Mouse (Mus musculus): ENCODE measurements around the gene Doc2g. TPM values are rescaled to one million over a fixed set of nuclear protein-coding genes. Genes with fewer than 3 reads are reported as not detected.

Gene Doc2g
- polyA plus RNA-seq, 1 experiment from 2014 or later, result 85.2 TPM

- no peaks in the 10 kb centered on the region for H3K27me3 ChIP-seq (ENCODE audit: control insufficient read depth, insufficient read depth, low read length)
- H3K9me3 ChIP-seq (ENCODE audit: control insufficient read depth, low read length), result no peaks in the 10 kb centered on the region
- peaks cover 2 to 7% of the 10 kb centered on the region in 2 experiments for H3K4me1 ChIP-seq (ENCODE audit: control insufficient read depth in 2 of 2, insufficient read depth in 2 of 2, low read length in 2 of 2)
- no peak overlapping the region for H3K9ac ChIP-seq (ENCODE audit: low read length)
- 62% methylated on average over 10 of the region's 10 CpGs for WGBS
- H3K36me3 ChIP-seq (ENCODE audit: control insufficient read depth, insufficient read depth, low read length), result no peaks in the 10 kb centered on the region
- no peak overlapping the region for H3K4me2 ChIP-seq (ENCODE audit: low read length)
- no peak for ATAC-seq (ENCODE audit: insufficient number of reproducible peaks, insufficient read depth, low FRiP score, low read depth)
- H3K27ac ChIP-seq (replicated peaks in 1 of 2; ENCODE audit: control insufficient read depth in 1 of 2, insufficient read depth in 1 of 2, low read depth in 2 of 2, low read length in 2 of 2), result no peak overlapping the region
- H3K4me3 ChIP-seq (ENCODE audit: control insufficient read depth in 1 of 2, insufficient read depth in 1 of 2, low read depth in 1 of 2, low read length in 2 of 2), result no peak overlapping the region
These were observed 14.9 kb downstream of the Doc2g start for GRCm38 (mm10) chr19:4017921-4018587.

GRCm38 (mm10) chr19:4018743-4019583 lies 15.8 kb downstream of the Doc2g start:
- peak; percentile 60 for ATAC-seq (ENCODE audit: insufficient number of reproducible peaks, insufficient read depth, low FRiP score, low read depth)
- Histone ChIP-seq H3K4me2 (ENCODE audit: low read length) (no peak overlapping the region), H3K27ac (replicated peaks in 1 of 2; ENCODE audit: control insufficient read depth in 1 of 2, insufficient read depth in 1 of 2, low read depth in 2 of 2, low read length in 2 of 2) (no peak overlapping the region), H3K4me3 (ENCODE audit: control insufficient read depth in 1 of 2, insufficient read depth in 1 of 2, low read depth in 1 of 2, low read length in 2 of 2) (no peak overlapping the region), H3K36me3 (ENCODE audit: control insufficient read depth, insufficient read depth, low read length) (no peaks in the 10 kb centered on the region), H3K9ac (ENCODE audit: low read length) (no peak overlapping the region), H3K27me3 (ENCODE audit: control insufficient read depth, insufficient read depth, low read length) (no peaks in the 10 kb centered on the region), H3K4me1 (ENCODE audit: control insufficient read depth in 2 of 2, insufficient read depth in 2 of 2, low read length in 2 of 2) (peaks cover 2 to 4% of the 10 kb centered on the region in 2 experiments; a peak in 1 of 4 replicates), H3K9me3 (ENCODE audit: control insufficient read depth, low read length) (no peaks in the 10 kb centered on the region)
- 34% methylated on average over 18 of the region's 18 CpGs for WGBS

GRCm38 (mm10) chr19:4023185-4023584 lies 20.1 kb downstream of the Doc2g start:
- Histone ChIP-seq H3K9me3 (ENCODE audit: control insufficient read depth, low read length) (peaks cover 4% of the 10 kb centered on the region), H3K4me3 (ENCODE audit: control insufficient read depth in 1 of 2, insufficient read depth in 1 of 2, low read depth in 1 of 2, low read length in 2 of 2) (no peak overlapping the region), H3K27ac (replicated peaks in 1 of 2; ENCODE audit: control insufficient read depth in 1 of 2, insufficient read depth in 1 of 2, low read depth in 2 of 2, low read length in 2 of 2) (no peak overlapping the region), H3K9ac (ENCODE audit: low read length) (no peak overlapping the region), H3K4me1 (ENCODE audit: control insufficient read depth in 2 of 2, insufficient read depth in 2 of 2, low read length in 2 of 2) (peaks cover 2 to 4% of the 10 kb centered on the region in 2 experiments; a peak in 1 of 4 replicates), H3K27me3 (ENCODE audit: control insufficient read depth, insufficient read depth, low read length) (no peaks in the 10 kb centered on the region), H3K4me2 (ENCODE audit: low read length) (no peak overlapping the region), H3K36me3 (ENCODE audit: control insufficient read depth, insufficient read depth, low read length) (no peaks in the 10 kb centered on the region)
- no peak for ATAC-seq (ENCODE audit: insufficient number of reproducible peaks, insufficient read depth, low FRiP score, low read depth)
- 49% methylated on average over 7 of the region's 7 CpGs for whole genome bisulfite sequencing

GRCm38 (mm10) chr19:4027576-4027975 lies 24.5 kb downstream of the Doc2g start:
- ATAC-seq (ENCODE audit: insufficient number of reproducible peaks, insufficient read depth, low FRiP score, low read depth), result no peak

GRCm38 (mm10) chr19:4032668-4033067 lies 29.6 kb downstream of the Doc2g start:
- Histone ChIP-seq H3K9ac (ENCODE audit: low read length) (no peak overlapping the region), H3K9me3 (ENCODE audit: control insufficient read depth, low read length) (no peaks in the 10 kb centered on the region), H3K4me1 (ENCODE audit: control insufficient read depth in 2 of 2, insufficient read depth in 2 of 2, low read length in 2 of 2) (peaks cover 0 to 3% of the 10 kb centered on the region in 2 experiments; a peak in 1 of 4 replicates), H3K4me3 (ENCODE audit: control insufficient read depth in 1 of 2, insufficient read depth in 1 of 2, low read depth in 1 of 2, low read length in 2 of 2) (no peak overlapping the region), H3K36me3 (ENCODE audit: control insufficient read depth, insufficient read depth, low read length) (peaks cover 5% of the 10 kb centered on the region; the same call in 1 of the 2 replicates), H3K27me3 (ENCODE audit: control insufficient read depth, insufficient read depth, low read length) (no peaks in the 10 kb centered on the region), H3K4me2 (ENCODE audit: low read length) (no peak overlapping the region), H3K27ac (replicated peaks in 1 of 2; ENCODE audit: control insufficient read depth in 1 of 2, insufficient read depth in 1 of 2, low read depth in 2 of 2, low read length in 2 of 2) (no peak overlapping the region)
- 41% methylated on average over 7 of the region's 7 CpGs for WGBS
- no peak for ATAC-seq (ENCODE audit: insufficient number of reproducible peaks, insufficient read depth, low FRiP score, low read depth)

More at GRCm38 (mm10) chr19:4027576-4027975, 24.5 kb downstream of the Doc2g start:
- Histone ChIP-seq H3K27me3 (ENCODE audit: control insufficient read depth, insufficient read depth, low read length) (no peaks in the 10 kb centered on the region), H3K36me3 (ENCODE audit: control insufficient read depth, insufficient read depth, low read length) (no peaks in the 10 kb centered on the region), H3K4me1 (ENCODE audit: control insufficient read depth in 2 of 2, insufficient read depth in 2 of 2, low read length in 2 of 2) (no peaks in the 10 kb centered on the region), H3K9ac (ENCODE audit: low read length) (no peak overlapping the region), H3K9me3 (ENCODE audit: control insufficient read depth, low read length) (peaks cover 4% of the 10 kb centered on the region), H3K4me2 (ENCODE audit: low read length) (no peak overlapping the region), H3K4me3 (ENCODE audit: control insufficient read depth in 1 of 2, insufficient read depth in 1 of 2, low read depth in 1 of 2, low read length in 2 of 2) (no peak overlapping the region), H3K27ac (replicated peaks in 1 of 2; ENCODE audit: control insufficient read depth in 1 of 2, insufficient read depth in 1 of 2, low read depth in 2 of 2, low read length in 2 of 2) (no peak overlapping the region)

GRCm38 (mm10) chr19:4033298-4033697 lies 30.2 kb downstream of the Doc2g start:
- 70% methylated on average over 3 of the region's 3 CpGs for WGBS
- Histone ChIP-seq H3K36me3 (ENCODE audit: control insufficient read depth, insufficient read depth, low read length) (peaks cover 5% of the 10 kb centered on the region; the same call in 1 of the 2 replicates), H3K9ac (ENCODE audit: low read length) (no peak overlapping the region), H3K27me3 (ENCODE audit: control insufficient read depth, insufficient read depth, low read length) (no peaks in the 10 kb centered on the region), H3K4me2 (ENCODE audit: low read length) (no peak overlapping the region), H3K9me3 (ENCODE audit: control insufficient read depth, low read length) (no peaks in the 10 kb centered on the region), H3K4me1 (ENCODE audit: control insufficient read depth in 2 of 2, insufficient read depth in 2 of 2, low read length in 2 of 2) (peaks cover 3 to 4% of the 10 kb centered on the region in 2 experiments), H3K4me3 (ENCODE audit: control insufficient read depth in 1 of 2, insufficient read depth in 1 of 2, low read depth in 1 of 2, low read length in 2 of 2) (no peak overlapping the region), H3K27ac (replicated peaks in 1 of 2; ENCODE audit: control insufficient read depth in 1 of 2, insufficient read depth in 1 of 2, low read depth in 2 of 2, low read length in 2 of 2) (no peak overlapping the region)
- ATAC-seq (ENCODE audit: insufficient number of reproducible peaks, insufficient read depth, low FRiP score, low read depth), result no peak

GRCm38 (mm10) chr19:4033742-4034141 lies 30.6 kb downstream of the Doc2g start:
- ATAC-seq (ENCODE audit: insufficient number of reproducible peaks, insufficient read depth, low FRiP score, low read depth), result no peak
- H3K4me1 ChIP-seq (ENCODE audit: control insufficient read depth in 2 of 2, insufficient read depth in 2 of 2, low read length in 2 of 2), result peaks cover 3 to 6% of the 10 kb centered on the region in 2 experiments
- no peak overlapping the region for H3K9ac ChIP-seq (ENCODE audit: low read length)
- H3K27ac ChIP-seq (replicated peaks in 1 of 2; ENCODE audit: control insufficient read depth in 1 of 2, insufficient read depth in 1 of 2, low read depth in 2 of 2, low read length in 2 of 2), result no peak overlapping the region
- H3K4me3 ChIP-seq (ENCODE audit: control insufficient read depth in 1 of 2, insufficient read depth in 1 of 2, low read depth in 1 of 2, low read length in 2 of 2), result no peak overlapping the region
- 62% methylated on average over 5 of the region's 5 CpGs for WGBS
- peaks cover 5% of the 10 kb centered on the region; the same call in 1 of the 2 replicates for H3K36me3 ChIP-seq (ENCODE audit: control insufficient read depth, insufficient read depth, low read length)
- no peaks in the 10 kb centered on the region for H3K9me3 ChIP-seq (ENCODE audit: control insufficient read depth, low read length)
- no peaks in the 10 kb centered on the region for H3K27me3 ChIP-seq (ENCODE audit: control insufficient read depth, insufficient read depth, low read length)
- H3K4me2 ChIP-seq (ENCODE audit: low read length), result no peak overlapping the region
